Mouse (Mus musculus) MEL (cell line): Measurements from ENCODE around the gene Lrrc56. TPM values are rescaled to one million over a fixed set of nuclear protein-coding genes. Genes with fewer than 3 reads are reported as not detected.

Experiments used
- DNase-seq: peaks from one replicate; pipeline ENCODE4 v3.0.0; 2011; ENCODE audit warnings: low read depth, low spot score
- H3K27ac ChIP-seq: 2 replicates; pipeline ENCODE4 v1.5.1; 2012; ENCODE audit warnings: low read depth, mild to moderate bottlenecking, control low read depth, low read length, moderate library complexity; ENCODE audit not compliant: control insufficient read depth
- H3K27me3 ChIP-seq, 2 experiments: fragments of 150-350 bp in 1 of 2; sonication (generic) in 1 of 2; 2 replicates each; pipeline ENCODE4 v1.6.1; 2012; ENCODE audit warnings: low read length in 2 of 2, mild to moderate bottlenecking in 2 of 2, improper control_type of control experiment in 1 of 2, moderate library complexity in 1 of 2; ENCODE audit not compliant: insufficient read depth in 2 of 2, control insufficient read depth in 1 of 2
- H3K36me3 ChIP-seq, 2 experiments: 2 replicates each; pipeline ENCODE4 v1.6.1; 2012 to 2014; ENCODE audit warnings: low read length in 2 of 2, improper control_type of control experiment in 1 of 2, inconsistent platforms in 1 of 2, mild to moderate bottlenecking in 1 of 2; ENCODE audit not compliant: insufficient read depth in 2 of 2, control insufficient read depth in 1 of 2
- H3K4me1 ChIP-seq, 2 experiments: fragments of 150-350 bp in 1 of 2; sonication (generic) in 1 of 2; 2 replicates each; pipeline ENCODE4 v1.6.1; 2012; ENCODE audit warnings: low read length in 2 of 2, improper control_type of control experiment in 1 of 2, mild to moderate bottlenecking in 1 of 2; ENCODE audit not compliant: insufficient read depth in 2 of 2, control insufficient read depth in 1 of 2
- H3K4me3 ChIP-seq, 2 experiments: fragments of 150-350 bp in 1 of 2; sonication (generic) in 1 of 2; 2 replicates each; pipeline ENCODE4 v1.5.1; 2012; ENCODE audit warnings: low read depth in 2 of 2, low read length in 2 of 2, mild to moderate bottlenecking in 2 of 2, moderate library complexity in 2 of 2, control low read depth in 1 of 2, improper control_type of control experiment in 1 of 2; ENCODE audit not compliant: control insufficient read depth in 1 of 2, insufficient read depth in 1 of 2
- H3K79me2 ChIP-seq: 2 replicates; pipeline ENCODE4 v1.6.1; 2012; ENCODE audit warnings: mild to moderate bottlenecking, low read length, moderate library complexity; ENCODE audit not compliant: control insufficient read depth, poor library complexity, insufficient read depth
- H3K9ac ChIP-seq: 2 replicates; pipeline ENCODE4 v1.6.1; 2012; ENCODE audit warnings: low read depth, mild to moderate bottlenecking, control low read depth, low read length, moderate library complexity; ENCODE audit not compliant: control insufficient read depth, poor library complexity, severe bottlenecking
- H3K9me3 ChIP-seq: fragments of 150-350 bp; sonication (generic); replicated peaks from 2 replicates; pipeline ENCODE4 v1.6.1; 2012; ENCODE audit warnings: mild to moderate bottlenecking, low read length, improper control_type of control experiment, moderate library complexity; ENCODE audit not compliant: insufficient read depth
- CHD1 ChIP-seq: IDR thresholded peaks from 2 replicates; pipeline ENCODE4 v1.6.1; 2012; ENCODE audit warnings: low read depth, mild to moderate bottlenecking, inconsistent platforms, low read length, improper control_type of control experiment
- CHD2 ChIP-seq: IDR thresholded peaks from 2 replicates; pipeline ENCODE4 v1.6.1; 2011; ENCODE audit warnings: low read length, improper control_type of control experiment
- E2F4 ChIP-seq: IDR thresholded peaks from 2 replicates; pipeline ENCODE4 v1.6.1; 2011; ENCODE audit warnings: low read depth, low read length, improper control_type of control experiment, borderline replicate concordance
- ELF1 ChIP-seq: IDR thresholded peaks from 2 replicates; pipeline ENCODE4 v1.6.1; 2014; ENCODE audit warnings: low read depth, mild to moderate bottlenecking, inconsistent platforms, low read length, improper control_type of control experiment, moderate library complexity
- EP300 ChIP-seq, 2 experiments: IDR thresholded peaks; 2 replicates each; pipeline ENCODE4 v1.6.1; 2011; ENCODE audit warnings: improper control_type of control experiment in 2 of 2, low read length in 2 of 2, low read depth in 1 of 2, mild to moderate bottlenecking in 1 of 2
- GATA1 ChIP-seq: IDR thresholded peaks from 2 replicates; pipeline ENCODE4 v1.6.1; 2011; ENCODE audit warnings: low read depth, low read length, improper control_type of control experiment
- HCFC1 ChIP-seq: IDR thresholded peaks from 2 replicates; pipeline ENCODE4 v1.6.1; 2012; ENCODE audit warnings: low read depth, mild to moderate bottlenecking, inconsistent platforms, low read length, improper control_type of control experiment, moderate library complexity
- KAT2A ChIP-seq: conservative IDR thresholded peaks from 2 replicates; pipeline ENCODE4 v1.6.1; 2012; ENCODE audit warnings: low read depth, low read length, improper control_type of control experiment, inconsistent platforms
- MAX ChIP-seq: IDR thresholded peaks from 2 replicates; pipeline ENCODE4 v1.6.1; 2011; ENCODE audit warnings: low read length, improper control_type of control experiment
- MYC ChIP-seq: IDR thresholded peaks from 2 replicates; pipeline ENCODE4 v1.6.1; 2011; ENCODE audit warnings: low read depth, mild to moderate bottlenecking, low read length, improper control_type of control experiment, moderate library complexity
- POLR2A ChIP-seq, 2 experiments: IDR thresholded peaks; 2 replicates each; pipeline ENCODE4 v1.6.1; 2011 to 2012; ENCODE audit warnings: low read length in 2 of 2, mild to moderate bottlenecking in 2 of 2, control low read depth in 1 of 2, improper control_type of control experiment in 1 of 2, low read depth in 1 of 2, moderate library complexity in 1 of 2; ENCODE audit not compliant: control insufficient read depth in 1 of 2, insufficient read depth in 1 of 2, poor library complexity in 1 of 2
- POLR2AphosphoS5 ChIP-seq: IDR thresholded peaks from 2 replicates; pipeline ENCODE4 v1.6.1; 2012; ENCODE audit warnings: low read depth, borderline replicate concordance, mild to moderate bottlenecking, inconsistent platforms, low read length, moderate library complexity, mixed read lengths
- RAD21 ChIP-seq: IDR thresholded peaks from 2 replicates; pipeline ENCODE4 v1.6.1; 2011; ENCODE audit warnings: mild to moderate bottlenecking, low read depth, low read length, improper control_type of control experiment
- SIN3A ChIP-seq: IDR thresholded peaks from 2 replicates; pipeline ENCODE4 v1.6.1; 2012; ENCODE audit warnings: low read length, improper control_type of control experiment, inconsistent platforms
- SMC3 ChIP-seq: IDR thresholded peaks from 2 replicates; pipeline ENCODE4 v1.6.1; 2011; ENCODE audit warnings: low read depth, low read length, improper control_type of control experiment
- TAL1 ChIP-seq: IDR thresholded peaks from 2 replicates; pipeline ENCODE4 v1.6.1; 2012; ENCODE audit warnings: mild to moderate bottlenecking, inconsistent platforms, low read length, moderate library complexity, mixed read lengths
- ZC3H11A ChIP-seq: IDR thresholded peaks from 2 replicates; pipeline ENCODE4 v1.6.1; 2012; ENCODE audit warnings: low read depth, mild to moderate bottlenecking, inconsistent platforms, low read length, improper control_type of control experiment
- ZMIZ1 ChIP-seq: IDR thresholded peaks from 2 replicates; pipeline ENCODE4 v1.6.1; 2012; ENCODE audit warnings: low read depth, mild to moderate bottlenecking, inconsistent platforms, low read length, improper control_type of control experiment, moderate library complexity
- polyA plus RNA-seq, 2 experiments: library from polyadenylated mRNA; stranded (reverse) in 1 of 2; unstranded in 1 of 2; fragments of >175 nt in 1 of 2; fragments of >200 nt in 1 of 2; gene quantifications; 2 replicates each; pipeline versions ENCODE4 v1.2.1 to v1.2.4; 2012; ENCODE audit warnings: low replicate concordance in 2 of 2, low read depth in 1 of 2; ENCODE audit not compliant: insufficient read length in 2 of 2, insufficient read depth in 1 of 2, missing spikeins in 1 of 2
- total RNA-seq: library from RNA; depleted of rRNA; stranded (reverse); fragments of 300-350 nt; gene quantifications from 2 replicates; pipeline ENCODE4 v1.2.3, GENCODE M21; 2012

Lrrc56 gene
- total and polyA plus RNA-seq, 3 experiments, result 1.6 to 5.5 TPM; not detected in 1

DNA sequence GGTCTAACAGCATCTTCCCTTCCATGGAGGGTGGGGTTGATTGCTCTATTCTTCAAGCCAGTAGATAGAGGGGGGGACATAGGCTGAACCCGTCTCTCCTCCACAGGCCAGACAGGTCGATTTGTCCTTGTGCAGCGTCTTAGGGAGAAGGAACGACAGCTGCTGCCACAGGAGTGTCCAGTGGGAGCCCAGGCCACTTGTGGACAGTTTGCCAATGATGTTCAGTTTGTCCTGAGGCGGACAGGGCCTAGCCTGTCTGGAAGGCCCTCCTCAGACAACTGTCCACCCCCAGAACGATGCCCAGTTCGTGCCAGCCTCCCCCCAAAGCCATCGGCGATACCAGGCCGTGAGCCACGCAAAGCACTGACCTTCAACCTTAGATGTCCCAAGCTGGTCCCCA, 22.9 kb downstream of the Lrrc56 start:
- H3K9ac ChIP-seq, result no peak overlapping the region; the same call in 1 of the 2 replicates
- H3K4me1 ChIP-seq, result peaks cover 0 to 10% of the 10 kb centered on the region in 2 experiments; a peak in 3 of 4 replicates

DNA sequence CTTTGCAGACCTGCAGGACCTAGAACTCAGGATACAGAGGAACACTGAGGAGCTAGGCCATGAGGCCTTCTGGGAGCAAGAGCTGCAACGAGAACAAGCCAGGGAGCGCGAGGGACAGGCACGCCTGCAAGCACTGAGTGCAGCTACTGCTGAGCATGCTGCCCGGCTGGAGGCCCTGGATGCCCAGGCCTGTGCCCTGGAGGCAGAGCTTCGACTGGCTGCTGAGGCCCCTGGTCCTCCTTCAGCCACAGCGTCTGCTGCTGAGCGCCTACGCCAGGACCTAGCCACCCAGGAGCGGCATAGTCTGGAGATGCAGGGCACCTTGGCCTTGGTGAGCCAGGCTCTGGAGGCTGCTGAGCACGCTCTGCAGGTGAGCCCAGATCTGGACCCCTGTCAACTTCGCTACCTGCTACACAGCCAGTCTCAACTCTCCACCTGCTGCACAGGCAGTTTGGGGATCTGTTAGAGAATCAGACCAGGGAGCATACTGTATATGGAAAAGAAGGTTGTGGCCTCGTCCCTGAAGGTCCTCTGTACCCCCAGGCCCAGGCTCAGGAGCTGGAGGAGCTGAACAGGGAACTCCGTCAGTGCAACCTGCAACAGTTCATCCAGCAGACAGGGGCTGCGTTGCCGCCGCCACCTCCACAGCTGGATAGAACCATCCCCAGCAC, 23.5 kb downstream of the Lrrc56 start:
- no peak for TF ChIP-seq SIN3A
- TF ChIP-seq ELF1, result no peak
- no peak for TF ChIP-seq GATA1
- no peak for TF ChIP-seq POLR2A (IDR thresholded peaks at IDR 0.05; ENCODE audit: control insufficient read depth in 1 of 2, insufficient read depth in 1 of 2, low read depth in 1 of 2, low read length in 2 of 2, poor library complexity in 1 of 2)
- TF ChIP-seq TAL1, result no peak
- TF ChIP-seq HCFC1, result no peak
- TF ChIP-seq ZC3H11A, result no peak
- no peak for TF ChIP-seq CHD2
- TF ChIP-seq SMC3, result no peak
- no peak for TF ChIP-seq EP300 (IDR thresholded peaks at IDR 0.05; ENCODE audit: low read depth in 1 of 2, low read length in 2 of 2)
- TF ChIP-seq MYC, result no peak
- no peak for TF ChIP-seq CHD1
- TF ChIP-seq MAX, result no peak
- no peak for TF ChIP-seq E2F4
- TF ChIP-seq ZMIZ1, result no peak
- H3K27me3 ChIP-seq, result no peaks in the 10 kb centered on the region
- H3K9me3 ChIP-seq, result no peaks in the 10 kb centered on the region
- no peaks in the 10 kb centered on the region; the same call in 1 of the 2 replicates for H3K79me2 ChIP-seq
- peaks cover 0 to 15% of the 10 kb centered on the region in 2 experiments; a peak in 3 of 4 replicates for H3K4me1 ChIP-seq
- peaks cover 0 to 4% of the 10 kb centered on the region in 2 experiments; a peak in 2 of 4 replicates for H3K36me3 ChIP-seq
- no peak overlapping the region for H3K4me3 ChIP-seq
- H3K27ac ChIP-seq, result no peak overlapping the region
- DNase-seq, result no peak
- no peak overlapping the region for H3K9ac ChIP-seq

More for the DNA sequence above, 22.9 kb downstream of the Lrrc56 start:
- H3K27ac ChIP-seq, result no peak overlapping the region
- no peaks in the 10 kb centered on the region; a peak in 1 of 4 replicates for H3K36me3 ChIP-seq
- DNase-seq, result no peak
- no peaks in the 10 kb centered on the region for H3K27me3 ChIP-seq
- no peaks in the 10 kb centered on the region; the same call in 1 of the 2 replicates for H3K79me2 ChIP-seq
- no peak overlapping the region for H3K4me3 ChIP-seq
- TF ChIP-seq KAT2A (no peak), POLR2AphosphoS5 (no peak), RAD21 (no peak), CHD1 (no peak), GATA1 (no peak), EP300 (IDR thresholded peaks at IDR 0.05; ENCODE audit: low read depth in 1 of 2, low read length in 2 of 2) (no peak), ZC3H11A (no peak)
- TF ChIP-seq, all 39 proteins: peak for 0
- no peaks in the 10 kb centered on the region for H3K9me3 ChIP-seq
